In the genomic region with DNA sequence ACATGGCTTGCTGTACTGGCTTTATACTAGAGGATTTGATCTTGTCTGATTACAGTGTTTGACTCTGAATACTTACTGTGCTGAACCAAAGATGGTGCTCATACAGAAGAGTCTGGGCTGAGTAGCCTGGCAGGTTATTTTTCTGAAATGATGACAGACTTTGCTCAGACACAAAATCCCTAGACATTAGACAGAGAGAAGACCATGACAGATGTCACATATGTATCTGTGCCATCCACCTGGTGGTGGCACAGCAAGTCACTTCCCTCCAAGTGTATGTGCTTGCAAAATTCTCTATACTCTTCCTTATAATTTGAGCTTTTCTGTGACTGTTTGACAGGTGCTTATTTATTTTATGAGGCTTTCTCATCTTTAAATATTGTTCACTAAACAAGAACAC, we compare ENCODE assay signal across 8 mouse cellular contexts.
"Had no signal": no experiment of that assay in that cellular context is flagged by ENCODE, and none has a peak within 500 bp of the region (broad histone marks: within the 10 kb centered on the region; RNA-seq: fewer than 3 reads in every experiment).

No protein-coding gene starts in this region.

- DNase-seq: kidney, postnatal 14 days; kidney, postnatal 4 days; left cerebral cortex, postnatal 4 days; liver, postnatal 0 days; lung, embryonic 14.5 days; right cerebral cortex, postnatal 14 days; right cerebral cortex, postnatal 4 days; thymus, postnatal 36 days had no signal
